Mouse (Mus musculus): ENCODE measurements around the gene Cyld. TPM values are rescaled to one million over a fixed set of nuclear protein-coding genes. Genes with fewer than 3 reads are reported as not detected.

The Cyld gene
- polyA plus RNA-seq, 1 experiment from 2014 or later, result 19.2 TPM

GRCm38 (mm10) chr8:88666435-88666834 lies 30.4 kb upstream of the Cyld start:
- H3K9ac ChIP-seq, result no peak overlapping the region
- no peaks in the 10 kb centered on the region for H3K27me3 ChIP-seq (ENCODE audit: control insufficient read depth, insufficient read depth, low read length)
- no peak overlapping the region for H3K4me3 ChIP-seq (replicated peaks; ENCODE audit: low read length)
- H3K4me1 ChIP-seq (replicated peaks; ENCODE audit: control insufficient read depth, insufficient read depth, low read length), result peaks cover 17% of the 10 kb centered on the region; the same call in 1 of the 2 replicates
- no peaks in the 10 kb centered on the region for H3K36me3 ChIP-seq (replicated peaks; ENCODE audit: control insufficient read depth, insufficient read depth)
- H3K4me2 ChIP-seq (replicated peaks), result no peak overlapping the region
- WGBS, result 86% methylated on average over 1 of the region's 1 CpGs
- DNase-seq (ENCODE audit: low spot score), result no peak
- no peak overlapping the region for H3K27ac ChIP-seq
- no peak for ATAC-seq (ENCODE audit: low FRiP score)
- H3K9me3 ChIP-seq (ENCODE audit: control insufficient read depth, low read length), result no peaks in the 10 kb centered on the region

GRCm38 (mm10) chr8:88668400-88669086 lies 28.3 kb upstream of the Cyld start:
- WGBS, result 54% methylated on average over 14 of the region's 14 CpGs
- Histone ChIP-seq H3K36me3 (replicated peaks; ENCODE audit: control insufficient read depth, insufficient read depth) (no peaks in the 10 kb centered on the region), H3K9me3 (ENCODE audit: control insufficient read depth, low read length) (no peaks in the 10 kb centered on the region), H3K27ac (no peak overlapping the region; the same call in 1 of the 2 replicates), H3K4me3 (replicated peaks; ENCODE audit: low read length) (no peak overlapping the region), H3K4me1 (replicated peaks; ENCODE audit: control insufficient read depth, insufficient read depth, low read length) (peaks cover 17% of the 10 kb centered on the region; the same call in 1 of the 2 replicates), H3K4me2 (replicated peaks) (no peak overlapping the region), H3K9ac (no peak overlapping the region), H3K27me3 (ENCODE audit: control insufficient read depth, insufficient read depth, low read length) (no peaks in the 10 kb centered on the region)
- DNase-seq (ENCODE audit: low spot score) (peak; percentile 45), ATAC-seq (ENCODE audit: low FRiP score) (0 out of 2 replicates have a peak, but pooled peaks have one; percentile 59)

- ATAC-seq (ENCODE audit: low FRiP score), result no peak
- Histone ChIP-seq H3K9me3 (ENCODE audit: control insufficient read depth, low read length) (no peaks in the 10 kb centered on the region), H3K4me3 (replicated peaks; ENCODE audit: low read length) (no peak overlapping the region), H3K4me2 (replicated peaks) (no peak overlapping the region), H3K27me3 (ENCODE audit: control insufficient read depth, insufficient read depth, low read length) (no peaks in the 10 kb centered on the region), H3K4me1 (replicated peaks; ENCODE audit: control insufficient read depth, insufficient read depth, low read length) (peaks cover 17% of the 10 kb centered on the region; the same call in 1 of the 2 replicates), H3K36me3 (replicated peaks; ENCODE audit: control insufficient read depth, insufficient read depth) (no peaks in the 10 kb centered on the region), H3K9ac (no peak overlapping the region), H3K27ac (no peak overlapping the region)
- DNase-seq (ENCODE audit: low spot score), result no peak
- WGBS, result 71% methylated on average over 6 of the region's 6 CpGs
These were observed 26.0 kb upstream of the Cyld start for GRCm38 (mm10) chr8:88670782-88671181.

- Histone ChIP-seq H3K4me3 (replicated peaks; ENCODE audit: low read length) (no peak overlapping the region), H3K4me2 (replicated peaks) (no peak overlapping the region), H3K27me3 (ENCODE audit: control insufficient read depth, insufficient read depth, low read length) (no peaks in the 10 kb centered on the region), H3K36me3 (replicated peaks; ENCODE audit: control insufficient read depth, insufficient read depth) (no peaks in the 10 kb centered on the region), H3K27ac (no peak overlapping the region), H3K4me1 (replicated peaks; ENCODE audit: control insufficient read depth, insufficient read depth, low read length) (peaks cover 17% of the 10 kb centered on the region; the same call in 1 of the 2 replicates), H3K9me3 (ENCODE audit: control insufficient read depth, low read length) (no peaks in the 10 kb centered on the region), H3K9ac (no peak overlapping the region)
- 90% methylated on average over 10 of the region's 10 CpGs for WGBS
- DNase-seq (ENCODE audit: low spot score) (no peak), ATAC-seq (ENCODE audit: low FRiP score) (no peak)
These were observed 25.3 kb upstream of the Cyld start for GRCm38 (mm10) chr8:88671575-88671974.

GRCm38 (mm10) chr8:88673859-88674258 lies 23.0 kb upstream of the Cyld start:
- ATAC-seq (ENCODE audit: low FRiP score), result no peak
- Histone ChIP-seq H3K27me3 (ENCODE audit: control insufficient read depth, insufficient read depth, low read length) (no peaks in the 10 kb centered on the region), H3K4me2 (replicated peaks) (no peak overlapping the region), H3K9me3 (ENCODE audit: control insufficient read depth, low read length) (no peaks in the 10 kb centered on the region), H3K9ac (no peak overlapping the region), H3K27ac (no peak overlapping the region), H3K36me3 (replicated peaks; ENCODE audit: control insufficient read depth, insufficient read depth) (no peaks in the 10 kb centered on the region), H3K4me3 (replicated peaks; ENCODE audit: low read length) (no peak overlapping the region), H3K4me1 (replicated peaks; ENCODE audit: control insufficient read depth, insufficient read depth, low read length) (peaks cover 11% of the 10 kb centered on the region; the same call in 1 of the 2 replicates)
- no peak for DNase-seq (ENCODE audit: low spot score)
- WGBS, result 88% methylated on average over 5 of the region's 5 CpGs

GRCm38 (mm10) chr8:88675372-88676165 lies 21.3 kb upstream of the Cyld start:
- Histone ChIP-seq H3K36me3 (replicated peaks; ENCODE audit: control insufficient read depth, insufficient read depth) (no peaks in the 10 kb centered on the region), H3K4me2 (replicated peaks) (no peak overlapping the region), H3K4me1 (replicated peaks; ENCODE audit: control insufficient read depth, insufficient read depth, low read length) (peaks cover 3% of the 10 kb centered on the region; the same call in 1 of the 2 replicates), H3K9ac (no peak overlapping the region), H3K27ac (no peak overlapping the region), H3K27me3 (ENCODE audit: control insufficient read depth, insufficient read depth, low read length) (no peaks in the 10 kb centered on the region), H3K4me3 (replicated peaks; ENCODE audit: low read length) (no peak overlapping the region), H3K9me3 (ENCODE audit: control insufficient read depth, low read length) (no peaks in the 10 kb centered on the region)
- no peak for ATAC-seq (ENCODE audit: low FRiP score)
- 92% methylated on average over 12 of the region's 12 CpGs for WGBS
- no peak for DNase-seq (ENCODE audit: low spot score)

- H3K4me2 ChIP-seq (replicated peaks), result no peak overlapping the region
- H3K9ac ChIP-seq, result no peak overlapping the region
- no peak for ATAC-seq (ENCODE audit: low FRiP score)
- no peaks in the 10 kb centered on the region for H3K27me3 ChIP-seq (ENCODE audit: control insufficient read depth, insufficient read depth, low read length)
- no peak for DNase-seq (ENCODE audit: low spot score)
- H3K9me3 ChIP-seq (ENCODE audit: control insufficient read depth, low read length), result no peaks in the 10 kb centered on the region
- no peak overlapping the region for H3K4me3 ChIP-seq (replicated peaks; ENCODE audit: low read length)
- H3K27ac ChIP-seq, result no peak overlapping the region
- H3K4me1 ChIP-seq (replicated peaks; ENCODE audit: control insufficient read depth, insufficient read depth, low read length), result peaks cover 3% of the 10 kb centered on the region; the same call in 1 of the 2 replicates
- WGBS, result 77% methylated on average over 8 of the region's 8 CpGs
- H3K36me3 ChIP-seq (replicated peaks; ENCODE audit: control insufficient read depth, insufficient read depth), result no peaks in the 10 kb centered on the region
These were observed 19.8 kb upstream of the Cyld start for GRCm38 (mm10) chr8:88677071-88677470.

GRCm38 (mm10) chr8:88680566-88680965 lies 16.3 kb upstream of the Cyld start:
- Histone ChIP-seq H3K36me3 (replicated peaks; ENCODE audit: control insufficient read depth, insufficient read depth) (no peaks in the 10 kb centered on the region), H3K4me2 (replicated peaks) (no peak overlapping the region), H3K27me3 (ENCODE audit: control insufficient read depth, insufficient read depth, low read length) (no peaks in the 10 kb centered on the region), H3K9ac (no peak overlapping the region), H3K4me1 (replicated peaks; ENCODE audit: control insufficient read depth, insufficient read depth, low read length) (peaks cover 3% of the 10 kb centered on the region; the same call in 1 of the 2 replicates), H3K9me3 (ENCODE audit: control insufficient read depth, low read length) (no peaks in the 10 kb centered on the region), H3K4me3 (replicated peaks; ENCODE audit: low read length) (no peak overlapping the region), H3K27ac (no peak overlapping the region)
- no peak for DNase-seq (ENCODE audit: low spot score)
- WGBS, result 93% methylated on average over 2 of the region's 2 CpGs
- ATAC-seq (ENCODE audit: low FRiP score), result no peak

GRCm38 (mm10) chr8:88681046-88681445 lies 15.8 kb upstream of the Cyld start:
- no peak for ATAC-seq (ENCODE audit: low FRiP score)
- 91% methylated on average over 8 of the region's 8 CpGs for WGBS

More at GRCm38 (mm10) chr8:88681046-88681445, 15.8 kb upstream of the Cyld start:
- peaks cover 3% of the 10 kb centered on the region; the same call in 1 of the 2 replicates for H3K4me1 ChIP-seq (replicated peaks; ENCODE audit: control insufficient read depth, insufficient read depth, low read length)
- H3K27ac ChIP-seq, result no peak overlapping the region
- H3K9ac ChIP-seq, result no peak overlapping the region
- no peaks in the 10 kb centered on the region for H3K9me3 ChIP-seq (ENCODE audit: control insufficient read depth, low read length)
- H3K4me2 ChIP-seq (replicated peaks), result no peak overlapping the region
- no peak for DNase-seq (ENCODE audit: low spot score)
- H3K4me3 ChIP-seq (replicated peaks; ENCODE audit: low read length), result no peak overlapping the region
- H3K36me3 ChIP-seq (replicated peaks; ENCODE audit: control insufficient read depth, insufficient read depth), result no peaks in the 10 kb centered on the region
- no peaks in the 10 kb centered on the region for H3K27me3 ChIP-seq (ENCODE audit: control insufficient read depth, insufficient read depth, low read length)

All from hindbrain, embryonic 14.5 days (tissue).